Mouse (Mus musculus) forebrain, embryonic 12.5 days (tissue): ENCODE measurements at regions not wholly inside any gene's neighbourhood (a gene's known extent, or its start where the extent isn't known, plus 50 kb on each side); places are given as distances from the start of the nearest gene placed in this dataset.

Experiments
- ATAC-seq: fragments of 200-750 bp; cut with Nextera tagmentation; 2 replicates; pipeline ENCODE4 v1.8.0; 2017; ENCODE audit warnings: moderate TSS enrichment; ENCODE audit not compliant: low FRiP score
- H3K27ac ChIP-seq: fragments of 300-500 bp; sonication (generic); 2 replicates; pipeline ENCODE4 v1.5.1; 2016; ENCODE audit warnings: mild to moderate bottlenecking
- H3K27me3 ChIP-seq: fragments of 300-500 bp; sonication (generic); 2 replicates; pipeline ENCODE4 v1.6.1; 2016; ENCODE audit warnings: mild to moderate bottlenecking
- H3K36me3 ChIP-seq: fragments of 300-500 bp; sonication (generic); replicated peaks from 2 replicates; pipeline ENCODE4 v1.6.1; 2016; ENCODE audit warnings: mild to moderate bottlenecking
- H3K4me1 ChIP-seq: fragments of 300-500 bp; sonication (generic); 2 replicates; pipeline ENCODE4 v1.6.1; 2016
- H3K4me2 ChIP-seq: fragments of 300-500 bp; sonication (generic); 2 replicates; pipeline ENCODE4 v1.6.1; 2016; ENCODE audit warnings: mild to moderate bottlenecking, moderate library complexity
- H3K4me3 ChIP-seq: fragments of 300-500 bp; sonication (generic); replicated peaks from 2 replicates; pipeline ENCODE4 v1.5.1; 2016; ENCODE audit warnings: mild to moderate bottlenecking
- H3K9ac ChIP-seq: fragments of 300-500 bp; sonication (generic); 2 replicates; pipeline ENCODE4 v1.6.1; 2016; ENCODE audit warnings: mild to moderate bottlenecking
- H3K9me3 ChIP-seq: fragments of 300-500 bp; sonication (generic); 2 replicates; pipeline ENCODE4 v1.6.1; 2016
- WGBS: fragments of 180-500 bp; shearing (Covaris S2); methylation state at CpG from one replicate; pipeline ENCODE4 v1.1.7; 2016; 5-methylcytosine and 5-hydroxymethylcytosine counted together

- Histone ChIP-seq H3K4me2 (no peak overlapping the region), H3K9me3 (no peaks in the 10 kb centered on the region), H3K36me3 (no peaks in the 10 kb centered on the region), H3K4me1 (no peaks in the 10 kb centered on the region), H3K9ac (no peak overlapping the region), H3K4me3 (no peak overlapping the region), H3K27ac (no peak overlapping the region), H3K27me3 (no peaks in the 10 kb centered on the region)
- ATAC-seq: 0 out of 2 replicates have a peak, but pooled peaks have one; percentile 23
- 77% methylated on average over 7 of the region's 7 CpGs for WGBS
Measured at GRCm38 (mm10) chr16:51169294-51169693, 578.3 kb upstream of the Ccdc54 start.

GRCm38 (mm10) chr16:51160768-51161167, 569.8 kb upstream of the Ccdc54 start:
- no peak for ATAC-seq
- H3K9me3 ChIP-seq: no peaks in the 10 kb centered on the region
- WGBS: 90% methylated on average over 5 of the region's 5 CpGs
- no peak overlapping the region for H3K4me2 ChIP-seq
- no peak overlapping the region for H3K27ac ChIP-seq
- no peaks in the 10 kb centered on the region for H3K27me3 ChIP-seq
- H3K9ac ChIP-seq: no peak overlapping the region
- H3K4me1 ChIP-seq: no peaks in the 10 kb centered on the region
- H3K4me3 ChIP-seq: no peak overlapping the region
- no peaks in the 10 kb centered on the region for H3K36me3 ChIP-seq

GRCm38 (mm10) chr16:51138575-51138974, 547.6 kb upstream of the Ccdc54 start:
- Histone ChIP-seq H3K27me3 (no peaks in the 10 kb centered on the region), H3K9ac (no peak overlapping the region), H3K9me3 (no peaks in the 10 kb centered on the region), H3K4me2 (no peak overlapping the region), H3K4me3 (no peak overlapping the region), H3K36me3 (no peaks in the 10 kb centered on the region), H3K4me1 (no peaks in the 10 kb centered on the region), H3K27ac (no peak overlapping the region)
- 0 out of 2 replicates have a peak, but pooled peaks have one; percentile 4 for ATAC-seq
- WGBS: 91% methylated on average over 7 of the region's 7 CpGs

- Histone ChIP-seq H3K36me3 (no peaks in the 10 kb centered on the region), H3K9me3 (no peaks in the 10 kb centered on the region), H3K9ac (no peak overlapping the region), H3K4me1 (0 out of 2 replicates have a peak, but pooled peaks cover 8% of the 10 kb centered on the region), H3K27me3 (no peaks in the 10 kb centered on the region), H3K27ac (no peak overlapping the region), H3K4me3 (no peak overlapping the region), H3K4me2 (no peak overlapping the region)
- ATAC-seq: no peak
- 90% methylated on average over 1 of the region's 1 CpGs for WGBS
Measured at GRCm38 (mm10) chr16:51119835-51120234, 528.9 kb upstream of the Ccdc54 start.

- H3K9me3 ChIP-seq: no peaks in the 10 kb centered on the region
- ATAC-seq: peak; percentile 39; the same call in 1 of the 2 replicates
- WGBS: 28% methylated on average over 3 of the region's 3 CpGs
- no peak overlapping the region for H3K27ac ChIP-seq
- H3K9ac ChIP-seq: no peak overlapping the region
- peak overlapping the region; percentile 31; the same call in 1 of the 2 replicates for H3K4me2 ChIP-seq
- 0 out of 2 replicates have a peak, but pooled peaks cover 8% of the 10 kb centered on the region for H3K4me1 ChIP-seq
- no peaks in the 10 kb centered on the region for H3K36me3 ChIP-seq
- H3K27me3 ChIP-seq: no peaks in the 10 kb centered on the region
- H3K4me3 ChIP-seq: no peak overlapping the region
Measured at GRCm38 (mm10) chr16:51118365-51118764, 527.4 kb upstream of the Ccdc54 start.

- H3K4me2 ChIP-seq: peak overlapping the region; percentile 31
- H3K9ac ChIP-seq: no peak overlapping the region
- H3K9me3 ChIP-seq: no peaks in the 10 kb centered on the region
- WGBS: 11% methylated on average over 5 of the region's 5 CpGs
- no peak overlapping the region for H3K27ac ChIP-seq
- no peaks in the 10 kb centered on the region for H3K27me3 ChIP-seq
- H3K4me3 ChIP-seq: no peak overlapping the region
- 0 out of 2 replicates have a peak, but pooled peaks cover 8% of the 10 kb centered on the region for H3K4me1 ChIP-seq
- no peaks in the 10 kb centered on the region for H3K36me3 ChIP-seq
- peak; percentile 63; the same call in 1 of the 2 replicates for ATAC-seq
Measured at GRCm38 (mm10) chr16:51117836-51118235, 526.9 kb upstream of the Ccdc54 start.

GRCm38 (mm10) chr16:51109864-51110263, 518.9 kb upstream of the Ccdc54 start:
- no peaks in the 10 kb centered on the region for H3K27me3 ChIP-seq
- no peaks in the 10 kb centered on the region for H3K36me3 ChIP-seq
- H3K4me2 ChIP-seq: no peak overlapping the region
- ATAC-seq: no peak
- no peaks in the 10 kb centered on the region for H3K4me1 ChIP-seq
- H3K27ac ChIP-seq: no peak overlapping the region
- H3K9me3 ChIP-seq: no peaks in the 10 kb centered on the region
- no peak overlapping the region for H3K4me3 ChIP-seq
- no peak overlapping the region for H3K9ac ChIP-seq

- Histone ChIP-seq H3K27ac (no peak overlapping the region), H3K9me3 (no peaks in the 10 kb centered on the region), H3K27me3 (no peaks in the 10 kb centered on the region), H3K4me2 (no peak overlapping the region), H3K36me3 (no peaks in the 10 kb centered on the region), H3K9ac (no peak overlapping the region), H3K4me3 (no peak overlapping the region), H3K4me1 (no peaks in the 10 kb centered on the region)
- ATAC-seq: no peak
- WGBS: 88% methylated on average over 4 of the region's 4 CpGs
Measured at GRCm38 (mm10) chr16:51107421-51107820, 516.5 kb upstream of the Ccdc54 start.

- ATAC-seq: peak; percentile 79; the same call in 1 of the 2 replicates
- H3K9me3 ChIP-seq: no peaks in the 10 kb centered on the region
Measured at GRCm38 (mm10) chr16:51086556-51086955, 495.6 kb upstream of the Ccdc54 start.

GRCm38 (mm10) chr16:51080146-51080545, 489.2 kb upstream of the Ccdc54 start:
- Histone ChIP-seq H3K27ac (no peak overlapping the region), H3K4me2 (no peak overlapping the region), H3K27me3 (no peaks in the 10 kb centered on the region), H3K4me1 (no peaks in the 10 kb centered on the region), H3K36me3 (no peaks in the 10 kb centered on the region), H3K9me3 (no peaks in the 10 kb centered on the region), H3K9ac (no peak overlapping the region), H3K4me3 (no peak overlapping the region)
- no peak for ATAC-seq
- 77% methylated on average over 4 of the region's 4 CpGs for WGBS

More at GRCm38 (mm10) chr16:51086556-51086955, 495.6 kb upstream of the Ccdc54 start:
- no peak overlapping the region for H3K9ac ChIP-seq
- H3K4me3 ChIP-seq: no peak overlapping the region
- H3K4me1 ChIP-seq: no peaks in the 10 kb centered on the region
- no peaks in the 10 kb centered on the region for H3K27me3 ChIP-seq
- WGBS: 66% methylated on average over 7 of the region's 7 CpGs
- H3K27ac ChIP-seq: no peak overlapping the region
- H3K4me2 ChIP-seq: no peak overlapping the region
- H3K36me3 ChIP-seq: no peaks in the 10 kb centered on the region

- Histone ChIP-seq H3K9me3 (no peaks in the 10 kb centered on the region), H3K4me2 (no peak overlapping the region), H3K27me3 (no peaks in the 10 kb centered on the region), H3K4me1 (no peaks in the 10 kb centered on the region), H3K36me3 (no peaks in the 10 kb centered on the region), H3K9ac (no peak overlapping the region), H3K27ac (no peak overlapping the region), H3K4me3 (no peak overlapping the region)
- 88% methylated on average over 2 of the region's 2 CpGs for WGBS
- ATAC-seq: no peak
Measured at GRCm38 (mm10) chr16:51048650-51049049, 457.7 kb upstream of the Ccdc54 start.

GRCm38 (mm10) chr16:51048169-51048568, 457.2 kb upstream of the Ccdc54 start:
- WGBS: 91% methylated on average over 4 of the region's 4 CpGs
- H3K4me1 ChIP-seq: no peaks in the 10 kb centered on the region
- H3K27ac ChIP-seq: no peak overlapping the region
- H3K27me3 ChIP-seq: no peaks in the 10 kb centered on the region
- no peak for ATAC-seq
- no peak overlapping the region for H3K4me3 ChIP-seq
- H3K9ac ChIP-seq: no peak overlapping the region
- no peaks in the 10 kb centered on the region for H3K36me3 ChIP-seq
- no peaks in the 10 kb centered on the region for H3K9me3 ChIP-seq
- no peak overlapping the region for H3K4me2 ChIP-seq

GRCm38 (mm10) chr16:51041311-51041710, 450.4 kb upstream of the Ccdc54 start:
- H3K36me3 ChIP-seq: no peaks in the 10 kb centered on the region
- 91% methylated on average over 4 of the region's 4 CpGs for WGBS
- no peak overlapping the region for H3K27ac ChIP-seq
- H3K9ac ChIP-seq: no peak overlapping the region
- no peak for ATAC-seq
- H3K4me2 ChIP-seq: no peak overlapping the region
- no peaks in the 10 kb centered on the region for H3K4me1 ChIP-seq
- H3K9me3 ChIP-seq: no peaks in the 10 kb centered on the region
- H3K4me3 ChIP-seq: no peak overlapping the region
- no peaks in the 10 kb centered on the region for H3K27me3 ChIP-seq
